Mouse (Mus musculus): ENCODE measurements around the gene Lsp1. TPM values are rescaled to one million over a fixed set of nuclear protein-coding genes. Genes with fewer than 3 reads are reported as not detected.

Lsp1 gene
- total RNA-seq, 2 experiments from 2014 or later: 3.4 to 7.1 TPM

- no peak for DNase-seq (ENCODE audit: extremely low spot score in 1 of 2, low spot score in 2 of 2)
- intact Hi-C loops (cut with DNase I): no loop called here
- TF ChIP-seq CTCF (IDR thresholded peaks at IDR 0.05): no peak
Observed at GRCm38 (mm10) chr7:142479307-142479706, 18.7 kb downstream of the Lsp1 start.

GRCm38 (mm10) chr7:142479886-142480285 is 19.3 kb downstream of the Lsp1 start:
- Histone ChIP-seq H3K4me3 (no peak overlapping the region), H3K27ac (no peak overlapping the region)
- intact Hi-C loops (cut with DNase I): no loop called here
- no peak for DNase-seq (ENCODE audit: extremely low spot score in 1 of 2, low spot score in 2 of 2)
- no peak for TF ChIP-seq CTCF (IDR thresholded peaks at IDR 0.05)

More at GRCm38 (mm10) chr7:142479307-142479706, 18.7 kb downstream of the Lsp1 start:
- Histone ChIP-seq H3K4me3 (no peak overlapping the region), H3K27ac (no peak overlapping the region)

- DNase-seq (ENCODE audit: extremely low spot score in 1 of 2, low spot score in 2 of 2): no peak
- TF ChIP-seq CTCF (IDR thresholded peaks at IDR 0.05): no peak
- intact Hi-C loops (cut with DNase I): no loop called here
Observed at GRCm38 (mm10) chr7:142480661-142481060, 20.1 kb downstream of the Lsp1 start.

GRCm38 (mm10) chr7:142481186-142481567 is 20.6 kb downstream of the Lsp1 start:
- peak overlapping the region; percentile 26 for H3K4me3 ChIP-seq
- intact Hi-C loops (cut with DNase I): no loop called here
- DNase-seq (ENCODE audit: extremely low spot score in 1 of 2, low spot score in 2 of 2): peak in 1 of 2 experiments; percentile 38

More at GRCm38 (mm10) chr7:142480661-142481060, 20.1 kb downstream of the Lsp1 start:
- Histone ChIP-seq H3K27ac (no peak overlapping the region), H3K4me3 (no peak overlapping the region)

GRCm38 (mm10) chr7:142481568-142482255 is 21.1 kb downstream of the Lsp1 start:
- Histone ChIP-seq H3K27ac (peak overlapping the region; percentile 7; the same call in 1 of the 2 replicates), H3K4me3 (peak overlapping the region; percentile 26)
- TF ChIP-seq CTCF (IDR thresholded peaks at IDR 0.05): no peak
- intact Hi-C loops (cut with DNase I): no loop called here
- no peak for DNase-seq (ENCODE audit: extremely low spot score in 1 of 2, low spot score in 2 of 2)

More at GRCm38 (mm10) chr7:142481186-142481567, 20.6 kb downstream of the Lsp1 start:
- H3K27ac ChIP-seq: no peak overlapping the region
- TF ChIP-seq CTCF (IDR thresholded peaks at IDR 0.05): peak; percentile 62

GRCm38 (mm10) chr7:142482256-142482609 is 21.6 kb downstream of the Lsp1 start:
- no peak overlapping the region for H3K4me3 ChIP-seq
- H3K27ac ChIP-seq: no peak overlapping the region
- intact Hi-C loops (cut with DNase I): no loop called here
- no peak for TF ChIP-seq CTCF (IDR thresholded peaks at IDR 0.05)
- DNase-seq (ENCODE audit: extremely low spot score in 1 of 2, low spot score in 2 of 2): no peak

- no peak overlapping the region for H3K27ac ChIP-seq
- H3K4me3 ChIP-seq: no peak overlapping the region
- no peak for DNase-seq (ENCODE audit: extremely low spot score in 1 of 2, low spot score in 2 of 2)
- no peak for TF ChIP-seq CTCF (IDR thresholded peaks at IDR 0.05)
- intact Hi-C loops (cut with DNase I): no loop called here
Observed at GRCm38 (mm10) chr7:142483136-142483535, 22.5 kb downstream of the Lsp1 start.

GRCm38 (mm10) chr7:142484780-142485179 is 24.2 kb downstream of the Lsp1 start:
- H3K27ac ChIP-seq: no peak overlapping the region
- no peak overlapping the region for H3K4me3 ChIP-seq
- intact Hi-C loops (cut with DNase I): no loop called here
- DNase-seq (ENCODE audit: extremely low spot score in 1 of 2, low spot score in 2 of 2): no peak
- TF ChIP-seq CTCF (IDR thresholded peaks at IDR 0.05): no peak

- intact Hi-C loops (cut with DNase I): loop anchor here (1.0 to 2.0 kb wide), 2 partner anchors 94 to 188 kb away; no protein-coding TSS in a partner anchor
- DNase-seq (ENCODE audit: extremely low spot score in 1 of 2, low spot score in 2 of 2): no peak
Observed at GRCm38 (mm10) chr7:142486751-142487162, 26.1 kb downstream of the Lsp1 start.

GRCm38 (mm10) chr7:142487341-142487859 is 26.8 kb downstream of the Lsp1 start:
- intact Hi-C loops (cut with DNase I): loop anchor here (1.0 to 2.0 kb wide), 2 partner anchors 93 to 187 kb away; no protein-coding TSS in a partner anchor
- no peak overlapping the region for H3K27ac ChIP-seq

More at GRCm38 (mm10) chr7:142486751-142487162, 26.1 kb downstream of the Lsp1 start:
- no peak for TF ChIP-seq CTCF (IDR thresholded peaks at IDR 0.05)
- H3K4me3 ChIP-seq: no peak overlapping the region
- no peak overlapping the region for H3K27ac ChIP-seq

GRCm38 (mm10) chr7:142488053-142488452 is 27.4 kb downstream of the Lsp1 start:
- H3K27ac ChIP-seq: no peak overlapping the region
- no peak overlapping the region for H3K4me3 ChIP-seq
- TF ChIP-seq CTCF (IDR thresholded peaks at IDR 0.05): no peak
- DNase-seq (ENCODE audit: extremely low spot score in 1 of 2, low spot score in 2 of 2): no peak
- intact Hi-C loops (cut with DNase I): no loop called here

More at GRCm38 (mm10) chr7:142487341-142487859, 26.8 kb downstream of the Lsp1 start:
- no peak overlapping the region for H3K4me3 ChIP-seq
- peak in 1 of 2 experiments; percentile 24 for DNase-seq (ENCODE audit: extremely low spot score in 1 of 2, low spot score in 2 of 2)
- TF ChIP-seq CTCF (IDR thresholded peaks at IDR 0.05): peak; percentile 59

- intact Hi-C loops (cut with DNase I): no loop called here
- no peak overlapping the region for H3K4me3 ChIP-seq
- DNase-seq (ENCODE audit: extremely low spot score in 1 of 2, low spot score in 2 of 2): no peak
- no peak overlapping the region for H3K27ac ChIP-seq
- TF ChIP-seq CTCF (IDR thresholded peaks at IDR 0.05): no peak
Observed at GRCm38 (mm10) chr7:142493535-142493934, 32.9 kb downstream of the Lsp1 start.
